Mouse (Mus musculus) Patski (cell line): ENCODE measurements around the gene Esm1. TPM values are rescaled to one million over a fixed set of nuclear protein-coding genes. Genes with fewer than 3 reads are reported as not detected.

Source experiments
- ATAC-seq: fragments of 100-300 bp; one replicate; pipeline ENCODE4 v1.8.0; 2021
- CTCF ChIA-PET: fragments of 350-600 bp; sonication (Branson Sonifier 250); formaldehyde crosslinking; loops from one replicate; lab custom pipeline; 2022; ENCODE audit warnings: inconsistent platforms; lab: Charles Lee
- POLR2A ChIA-PET: fragments of 350-600 bp; sonication (Branson Sonifier 250); formaldehyde crosslinking; loops from one replicate; lab custom pipeline; 2022; ENCODE audit warnings: antibody characterized with exemption, inconsistent platforms; lab: Charles Lee
- DNase-seq: peaks from one replicate; pipeline ENCODE4 v3.0.0-alpha.2; 2011; ENCODE audit warnings: low read depth, low spot score
- H3K27me3 ChIP-seq: fragments of 371-371 bp; one replicate; pipeline ENCODE4 v1.5.1; 2021
- CTCF ChIP-seq: fragments of 100-300 bp; IDR thresholded peaks from one replicate; pipeline ENCODE4 v1.5.1; 2021
- in situ Hi-C: fragments of 300-500 bp; cut with MboI; formaldehyde crosslinking; loops from 3 replicates; pipeline ENCODE4 v1.11.1; 2018; ENCODE audit warnings: low pct_unique_long_range_greater_than_20kb, mixed read lengths
- polyA plus RNA-seq: library from polyadenylated mRNA; unstranded; gene quantifications from one replicate; pipeline ENCODE4 v1.2.3, GENCODE M21; 2021

Esm1 gene
- polyA plus RNA-seq, 1 experiment from 2014 or later, result not detected

- TF ChIP-seq CTCF, result no peak
These were observed 57.7 kb downstream of the Esm1 start for GRCm38 (mm10) chr13:113267204-113267603.

More at GRCm38 (mm10) chr13:113267204-113267603, 57.7 kb downstream of the Esm1 start:
- DNase-seq (no peak), ATAC-seq (no peak)
- POLR2A ChIA-PET, result no interaction called here
- H3K27me3 ChIP-seq, result no peaks in the 10 kb centered on the region
- in situ Hi-C loops, result loop anchor here (10.0 to 25.0 kb wide), 3 partner anchors 598 to 1520 kb away; partner anchors contain the start of genes Ddx4 and Slc38a9
- CTCF ChIA-PET, result interaction anchor here (0.8 to 4.2 kb wide), 4 partner anchors 47 to 351 kb away, joined by 3 to 35 read pairs (median 4); partner anchors contain the start of genes Gpx8 and Snx18

Other genes with a start within 250 kb of the Esm1 start
- 0.12 TPM for gene Ccno, start 221.9 kb upstream of the Esm1 start, polyA plus RNA-seq
- gene Mcidas, start 215.8 kb upstream of the Esm1 start, polyA plus RNA-seq, result 0.03 TPM
- not detected for gene Cdc20b, start 174.5 kb upstream of the Esm1 start, polyA plus RNA-seq
- gene Gpx8, start 163.2 kb upstream of the Esm1 start, polyA plus RNA-seq, result 105 TPM
- gene Gzma, start 108.7 kb upstream of the Esm1 start, polyA plus RNA-seq, result not detected
- not detected for gene Gzmk, start 16.2 kb downstream of the Esm1 start, polyA plus RNA-seq
- 0.08 TPM for gene BC067074, start 83.5 kb downstream of the Esm1 start, polyA plus RNA-seq